Mouse (Mus musculus): ENCODE data around the gene Birc2.

DNA sequence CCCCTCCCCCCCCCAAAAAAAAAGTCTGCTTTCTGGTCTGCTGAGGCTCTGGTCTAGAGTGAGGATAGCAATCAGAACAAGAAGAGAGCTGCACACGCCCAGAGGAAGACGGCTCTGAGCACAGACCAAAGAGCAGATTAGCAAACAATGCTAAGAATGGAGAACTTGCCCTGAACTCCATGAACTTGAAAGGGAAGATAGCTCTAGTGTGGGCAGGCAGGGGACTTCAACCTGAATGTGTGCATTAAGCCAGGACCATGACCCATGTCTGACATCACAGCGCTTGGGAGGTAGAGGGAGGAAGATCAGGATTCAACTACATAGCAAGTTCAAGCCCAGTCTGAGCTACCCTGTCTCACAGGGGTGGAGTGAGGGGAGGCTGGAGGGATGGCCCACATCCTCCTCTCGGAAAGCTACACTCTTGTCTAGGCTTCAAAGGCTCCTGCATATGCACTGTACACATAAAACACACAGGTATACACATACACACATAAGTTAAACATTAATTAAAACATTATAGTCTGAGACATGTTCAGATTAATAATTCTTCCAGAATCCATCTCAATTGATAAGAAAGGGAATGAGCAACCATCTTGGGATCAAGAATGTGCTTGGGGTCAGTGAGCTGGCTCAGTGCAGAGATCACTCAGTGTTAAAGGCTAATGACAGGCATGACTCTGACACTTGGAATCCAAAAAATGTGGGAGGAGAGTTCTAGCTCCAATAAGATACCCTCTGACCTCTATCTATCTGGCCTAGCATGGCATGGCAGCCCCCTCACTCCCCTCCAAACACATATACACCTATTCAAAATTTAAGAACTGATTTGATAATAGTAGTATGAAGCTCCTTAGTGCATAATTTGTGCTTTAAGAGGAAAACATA, 15.7 kb upstream of the Birc2 start:
- TF ChIP-seq CTCF (IDR thresholded peaks at IDR 0.05; ENCODE audit: insufficient read depth, low read length) (no peak), POLR2A (IDR thresholded peaks at IDR 0.05; ENCODE audit: borderline replicate concordance, extremely low read depth, low read depth, low read length) (no peak)

Measured in lung, adult 2 months (tissue).